Mouse (Mus musculus) small intestine, adult 2 months (tissue): Measurements from ENCODE around the gene Tmcc2.

Experiments used
- CTCF ChIP-seq: fragments of 200-500 bp; IDR thresholded peaks from 2 replicates; pipeline ENCODE4 v1.5.1; 2012; ENCODE audit warnings: low read depth, mild to moderate bottlenecking, control low read depth, inconsistent platforms, low read length, moderate library complexity, mixed read lengths; ENCODE audit not compliant: insufficient replicate concordance, insufficient read length; ENCODE audit errors: extremely low read depth
- POLR2A ChIP-seq: fragments of 200-500 bp; IDR thresholded peaks from 2 replicates; pipeline ENCODE4 v1.6.1; 2012; ENCODE audit warnings: low read depth, mild to moderate bottlenecking, control low read depth, inconsistent platforms, low read length, moderate library complexity

- TF ChIP-seq POLR2A (no peak), CTCF (no peak)
Observed at GRCm38 (mm10) chr1:132321821-132322580, 69.1 kb downstream of the Tmcc2 start.
